Mouse (Mus musculus) left cerebral cortex, postnatal 4 days (tissue): Measurements from ENCODE around the gene Hoxc10. TPM values are rescaled to one million over a fixed set of nuclear protein-coding genes. Genes with fewer than 3 reads are reported as not detected.

Experiments
- DNase-seq: peaks from one replicate; pipeline ENCODE4 v3.0.0-alpha.2; 2022
- intact Hi-C: fragments of 180-260 bp; cut with DNase I; formaldehyde crosslinking; loops from one replicate; pipeline ENCODE4 v1.15.1; 2025
- total RNA-seq, 2 experiments: library from RNA; stranded (reverse); gene quantifications; 2 replicates each; pipeline ENCODE4 v1.2.3; 2021

Gene Hoxc10
- total RNA-seq, 2 experiments from 2014 or later, result not detected

- peak; percentile 71 for DNase-seq
- intact Hi-C loops, result no loop called here
Observed at GRCm38 (mm10) chr15:102965892-102966775, 462 bp upstream of the Hoxc10 start.

- intact Hi-C loops, result no loop called here
- no peak for DNase-seq
Observed at GRCm38 (mm10) chr15:102967312-102967510, 615 bp downstream of the Hoxc10 start, which contains the start of gene Hoxc5. TSS of gene Hoxc5 (plus strand) at chr15:102967443.

- DNase-seq, result no peak
- intact Hi-C loops, result no loop called here
Observed at GRCm38 (mm10) chr15:102967511-102968397, 1.2 kb downstream of the Hoxc10 start.

- intact Hi-C loops, result no loop called here
Observed at GRCm38 (mm10) chr15:102969296-102969695, 2.7 kb downstream of the Hoxc10 start.

GRCm38 (mm10) chr15:102970740-102971139 is 4.1 kb downstream of the Hoxc10 start:
- DNase-seq, result no peak
- intact Hi-C loops, result loop anchor here (5.0 kb wide), 1 partner anchor 213 kb away; no protein-coding TSS in a partner anchor

More at GRCm38 (mm10) chr15:102969296-102969695, 2.7 kb downstream of the Hoxc10 start:
- DNase-seq, result no peak

GRCm38 (mm10) chr15:102972254-102972653 is 5.7 kb downstream of the Hoxc10 start:
- no peak for DNase-seq
- intact Hi-C loops, result loop anchor here (5.0 kb wide), 1 partner anchor 215 kb away; no protein-coding TSS in a partner anchor

- intact Hi-C loops, result loop anchor here (5.0 kb wide), 1 partner anchor 215 kb away; no protein-coding TSS in a partner anchor
- no peak for DNase-seq
Observed at GRCm38 (mm10) chr15:102972753-102973152, 6.2 kb downstream of the Hoxc10 start.

- no peak for DNase-seq
- intact Hi-C loops, result no loop called here
Observed at GRCm38 (mm10) chr15:102975034-102975433, 8.4 kb downstream of the Hoxc10 start.

- no peak for DNase-seq
- intact Hi-C loops, result no loop called here
Observed at GRCm38 (mm10) chr15:102975688-102976111, 9.1 kb downstream of the Hoxc10 start.

- intact Hi-C loops, result no loop called here
- no peak for DNase-seq
Observed at GRCm38 (mm10) chr15:102976171-102976570, 9.6 kb downstream of the Hoxc10 start, which contains the start of gene Hoxc9. TSS of gene Hoxc9 (plus strand) at chr15:102976439.

GRCm38 (mm10) chr15:102976631-102977422 is 10.2 kb downstream of the Hoxc10 start:
- intact Hi-C loops, result no loop called here
- DNase-seq, result no peak

GRCm38 (mm10) chr15:102977423-102977974 is 10.9 kb downstream of the Hoxc10 start:
- DNase-seq, result no peak
- intact Hi-C loops, result no loop called here

- DNase-seq, result no peak
- intact Hi-C loops, result no loop called here
Observed at GRCm38 (mm10) chr15:102978615-102979515, 12.3 kb downstream of the Hoxc10 start.

- intact Hi-C loops, result loop anchor here (10.0 kb wide), 2 partner anchors 195 to 285 kb away; no protein-coding TSS in a partner anchor
- no peak for DNase-seq
Observed at GRCm38 (mm10) chr15:102979936-102980335, 13.3 kb downstream of the Hoxc10 start.

GRCm38 (mm10) chr15:102980352-102980751 is 13.8 kb downstream of the Hoxc10 start:
- intact Hi-C loops, result loop anchor here (10.0 kb wide), 2 partner anchors 194 to 286 kb away; no protein-coding TSS in a partner anchor
- DNase-seq, result no peak

GRCm38 (mm10) chr15:102980912-102981311 is 14.3 kb downstream of the Hoxc10 start:
- DNase-seq, result no peak
- intact Hi-C loops, result loop anchor here (10.0 kb wide), 2 partner anchors 194 to 286 kb away; no protein-coding TSS in a partner anchor

GRCm38 (mm10) chr15:102981379-102982288 is 15.0 kb downstream of the Hoxc10 start:
- intact Hi-C loops, result loop anchor here (10.0 kb wide), 2 partner anchors 193 to 287 kb away; no protein-coding TSS in a partner anchor
- DNase-seq, result no peak

GRCm38 (mm10) chr15:102983716-102984115 is 17.1 kb downstream of the Hoxc10 start:
- DNase-seq, result no peak
- intact Hi-C loops, result loop anchor here (10.0 kb wide), 2 partner anchors 191 to 289 kb away; no protein-coding TSS in a partner anchor
